Mouse (Mus musculus) MEL (cell line): ENCODE data around the gene Gm49369. TPM values are rescaled to one million over a fixed set of nuclear protein-coding genes. Genes with fewer than 3 reads are reported as not detected.
A peak's percentile ranks its signal among the peaks of the same experiment; 100 is the strongest.

Experiments
- DNase-seq: peaks from one replicate; pipeline ENCODE4 v3.0.0; 2011; ENCODE audit warnings: low read depth, low spot score
- H3K27ac ChIP-seq: 2 replicates; pipeline ENCODE4 v1.5.1; 2012; ENCODE audit warnings: low read depth, mild to moderate bottlenecking, control low read depth, low read length, moderate library complexity; ENCODE audit not compliant: control insufficient read depth
- H3K27me3 ChIP-seq, 2 experiments: fragments of 150-350 bp in 1 of 2; sonication (generic) in 1 of 2; 2 replicates each; pipeline ENCODE4 v1.6.1; 2012; ENCODE audit warnings: low read length in 2 of 2, mild to moderate bottlenecking in 2 of 2, improper control_type of control experiment in 1 of 2, moderate library complexity in 1 of 2; ENCODE audit not compliant: insufficient read depth in 2 of 2, control insufficient read depth in 1 of 2
- H3K36me3 ChIP-seq, 2 experiments: 2 replicates each; pipeline ENCODE4 v1.6.1; 2012 to 2014; ENCODE audit warnings: low read length in 2 of 2, improper control_type of control experiment in 1 of 2, inconsistent platforms in 1 of 2, mild to moderate bottlenecking in 1 of 2; ENCODE audit not compliant: insufficient read depth in 2 of 2, control insufficient read depth in 1 of 2
- H3K4me1 ChIP-seq, 2 experiments: fragments of 150-350 bp in 1 of 2; sonication (generic) in 1 of 2; 2 replicates each; pipeline ENCODE4 v1.6.1; 2012; ENCODE audit warnings: low read length in 2 of 2, improper control_type of control experiment in 1 of 2, mild to moderate bottlenecking in 1 of 2; ENCODE audit not compliant: insufficient read depth in 2 of 2, control insufficient read depth in 1 of 2
- H3K4me3 ChIP-seq, 2 experiments: fragments of 150-350 bp in 1 of 2; sonication (generic) in 1 of 2; 2 replicates each; pipeline ENCODE4 v1.5.1; 2012; ENCODE audit warnings: low read depth in 2 of 2, low read length in 2 of 2, mild to moderate bottlenecking in 2 of 2, moderate library complexity in 2 of 2, control low read depth in 1 of 2, improper control_type of control experiment in 1 of 2; ENCODE audit not compliant: control insufficient read depth in 1 of 2, insufficient read depth in 1 of 2
- H3K79me2 ChIP-seq: 2 replicates; pipeline ENCODE4 v1.6.1; 2012; ENCODE audit warnings: mild to moderate bottlenecking, low read length, moderate library complexity; ENCODE audit not compliant: control insufficient read depth, poor library complexity, insufficient read depth
- H3K9ac ChIP-seq: 2 replicates; pipeline ENCODE4 v1.6.1; 2012; ENCODE audit warnings: low read depth, mild to moderate bottlenecking, control low read depth, low read length, moderate library complexity; ENCODE audit not compliant: control insufficient read depth, poor library complexity, severe bottlenecking
- H3K9me3 ChIP-seq: fragments of 150-350 bp; sonication (generic); replicated peaks from 2 replicates; pipeline ENCODE4 v1.6.1; 2012; ENCODE audit warnings: mild to moderate bottlenecking, low read length, improper control_type of control experiment, moderate library complexity; ENCODE audit not compliant: insufficient read depth
- CTCF ChIP-seq, 3 experiments: IDR thresholded peaks in 2 of 3; conservative IDR thresholded peaks in 1 of 3; 2 replicates each; pipeline ENCODE4 v1.5.1; 2011 to 2012; ENCODE audit warnings: low read length in 3 of 3, low read depth in 2 of 3, mild to moderate bottlenecking in 2 of 3, improper control_type of control experiment in 1 of 3, inconsistent platforms in 1 of 3, mixed read lengths in 1 of 3, moderate library complexity in 1 of 3; ENCODE audit not compliant: control insufficient read depth in 1 of 3, insufficient read depth in 1 of 3, poor library complexity in 1 of 3, severe bottlenecking in 1 of 3
- ELF1 ChIP-seq: IDR thresholded peaks from 2 replicates; pipeline ENCODE4 v1.6.1; 2014; ENCODE audit warnings: low read depth, mild to moderate bottlenecking, inconsistent platforms, low read length, improper control_type of control experiment, moderate library complexity
- ETS1 ChIP-seq: IDR thresholded peaks from 2 replicates; pipeline ENCODE4 v1.6.1; 2012; ENCODE audit warnings: low read depth, mild to moderate bottlenecking, inconsistent platforms, low read length, improper control_type of control experiment, moderate library complexity
- GABPA ChIP-seq: IDR thresholded peaks from 2 replicates; pipeline ENCODE4 v1.6.1; 2012; ENCODE audit warnings: low read depth, mild to moderate bottlenecking, inconsistent platforms, low read length, improper control_type of control experiment, moderate library complexity
- GATA1 ChIP-seq: IDR thresholded peaks from 2 replicates; pipeline ENCODE4 v1.6.1; 2011; ENCODE audit warnings: low read depth, low read length, improper control_type of control experiment
- KAT2A ChIP-seq: conservative IDR thresholded peaks from 2 replicates; pipeline ENCODE4 v1.6.1; 2012; ENCODE audit warnings: low read depth, low read length, improper control_type of control experiment, inconsistent platforms
- MAFK ChIP-seq: IDR thresholded peaks from 2 replicates; pipeline ENCODE4 v1.6.1; 2011; ENCODE audit warnings: low read depth, mild to moderate bottlenecking, low read length, improper control_type of control experiment, borderline replicate concordance
- MAZ ChIP-seq: IDR thresholded peaks from 2 replicates; pipeline ENCODE4 v1.6.1; 2012; ENCODE audit warnings: low read depth, mild to moderate bottlenecking, inconsistent platforms, low read length, improper control_type of control experiment
- MEF2A ChIP-seq: IDR thresholded peaks from 2 replicates; pipeline ENCODE4 v1.6.1; 2014; ENCODE audit warnings: low read depth, mild to moderate bottlenecking, inconsistent platforms, low read length, improper control_type of control experiment; ENCODE audit not compliant: poor library complexity, insufficient replicate concordance, severe bottlenecking; ENCODE audit errors: extremely low read depth
- MYB ChIP-seq: IDR thresholded peaks from 2 replicates; pipeline ENCODE4 v1.6.1; 2011; ENCODE audit warnings: mild to moderate bottlenecking, low read depth, low read length, improper control_type of control experiment
- MYC ChIP-seq: IDR thresholded peaks from 2 replicates; pipeline ENCODE4 v1.6.1; 2011; ENCODE audit warnings: low read depth, mild to moderate bottlenecking, low read length, improper control_type of control experiment, moderate library complexity
- NELFE ChIP-seq: IDR thresholded peaks from 2 replicates; pipeline ENCODE4 v1.6.1; 2011; ENCODE audit warnings: low read depth, low read length, improper control_type of control experiment
- NRF1 ChIP-seq: IDR thresholded peaks from 2 replicates; pipeline ENCODE4 v1.6.1; 2014; ENCODE audit warnings: low read depth, mild to moderate bottlenecking, inconsistent platforms, low read length, improper control_type of control experiment, moderate library complexity; ENCODE audit not compliant: poor library complexity, insufficient read depth, severe bottlenecking
- POLR2AphosphoS5 ChIP-seq: IDR thresholded peaks from 2 replicates; pipeline ENCODE4 v1.6.1; 2012; ENCODE audit warnings: low read depth, borderline replicate concordance, mild to moderate bottlenecking, inconsistent platforms, low read length, moderate library complexity, mixed read lengths
- UBTF ChIP-seq: IDR thresholded peaks from 2 replicates; pipeline ENCODE4 v1.6.1; 2012; ENCODE audit warnings: low read depth, mild to moderate bottlenecking, inconsistent platforms, low read length, improper control_type of control experiment, moderate library complexity, borderline replicate concordance; ENCODE audit not compliant: insufficient read depth
- ZC3H11A ChIP-seq: IDR thresholded peaks from 2 replicates; pipeline ENCODE4 v1.6.1; 2012; ENCODE audit warnings: low read depth, mild to moderate bottlenecking, inconsistent platforms, low read length, improper control_type of control experiment
- ZNF384 ChIP-seq: IDR thresholded peaks from 2 replicates; pipeline ENCODE4 v1.6.1; 2012; ENCODE audit warnings: low read depth, mild to moderate bottlenecking, inconsistent platforms, low read length, improper control_type of control experiment
- polyA plus RNA-seq, 2 experiments: library from polyadenylated mRNA; stranded (reverse) in 1 of 2; unstranded in 1 of 2; fragments of >175 nt in 1 of 2; fragments of >200 nt in 1 of 2; gene quantifications; 2 replicates each; pipeline versions ENCODE4 v1.2.1 to v1.2.4; 2012; ENCODE audit warnings: low replicate concordance in 2 of 2, low read depth in 1 of 2; ENCODE audit not compliant: insufficient read length in 2 of 2, insufficient read depth in 1 of 2, missing spikeins in 1 of 2
- total RNA-seq: library from RNA; depleted of rRNA; stranded (reverse); fragments of 300-350 nt; gene quantifications from 2 replicates; pipeline ENCODE4 v1.2.3, GENCODE M21; 2012

Gm49369 gene
- total and polyA plus RNA-seq, 3 experiments = 3.2 to 15.2 TPM; not detected in 1

- TF ChIP-seq NRF1 (no peak), GABPA (no peak), ETS1 (peak; percentile 85), POLR2AphosphoS5 (no peak)
Observed at GRCm38 (mm10) chr7:142351569-142351968, 30.9 kb downstream of the Gm49369 start (continued).

- no peak for TF ChIP-seq UBTF
- no peak for TF ChIP-seq MAFK
- no peak for TF ChIP-seq ZC3H11A
- no peak for TF ChIP-seq KAT2A
- no peak for TF ChIP-seq ZNF384
- no peak for TF ChIP-seq MYB
- no peak for TF ChIP-seq MYC
- no peak for TF ChIP-seq MEF2A
- TF ChIP-seq MAZ = no peak
- TF ChIP-seq ELF1 = no peak
- no peak for TF ChIP-seq NELFE
- no peak for TF ChIP-seq GATA1
- H3K4me3 ChIP-seq = no peak overlapping the region
- DNase-seq = no peak
- H3K27me3 ChIP-seq = no peaks in the 10 kb centered on the region
- H3K27ac ChIP-seq = no peak overlapping the region
- H3K79me2 ChIP-seq = no peaks in the 10 kb centered on the region
- no peak overlapping the region for H3K9ac ChIP-seq
- H3K36me3 ChIP-seq = peaks cover 0 to 30% of the 10 kb centered on the region in 2 experiments; a peak in 2 of 4 replicates
- peaks cover 23 to 27% of the 10 kb centered on the region in 2 experiments for H3K4me1 ChIP-seq
- no peaks in the 10 kb centered on the region for H3K9me3 ChIP-seq
Observed at GRCm38 (mm10) chr7:142349308-142349961, 33.0 kb downstream of the Gm49369 start.

DNA sequence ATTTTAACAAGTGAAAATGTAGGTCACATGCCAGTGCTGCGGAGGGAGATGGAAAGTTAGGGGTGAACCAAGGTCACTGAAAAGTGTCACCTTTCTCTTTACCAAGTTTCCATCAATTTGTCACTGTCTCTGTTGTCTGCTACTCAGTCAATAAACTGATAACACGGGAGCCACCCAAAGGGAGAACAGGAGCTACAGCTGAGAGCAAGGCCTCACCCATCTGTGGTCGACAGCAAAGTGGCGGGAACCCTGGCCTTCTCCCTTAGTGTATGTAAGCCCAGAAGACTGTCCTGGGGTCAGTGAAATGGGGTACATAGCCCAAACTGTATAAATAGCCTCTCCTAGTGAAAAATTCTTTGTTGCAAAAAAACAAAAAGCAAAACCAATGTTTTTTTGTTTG is 34.9 kb downstream of the Gm49369 start:
- no peak overlapping the region for H3K27ac ChIP-seq
- no peak for TF ChIP-seq CTCF (IDR thresholded peaks at IDR 0.05 in 2 of 3, conservative IDR thresholded peaks at IDR 0.05 in 1 of 3; ENCODE audit: control insufficient read depth in 1 of 3, insufficient read depth in 1 of 3, low read depth in 2 of 3, low read length in 3 of 3, poor library complexity in 1 of 3, severe bottlenecking in 1 of 3)
- TF ChIP-seq ETS1 = peak; percentile 55
- TF ChIP-seq, all 39 proteins: peak for 1
- no peak overlapping the region for H3K4me3 ChIP-seq
- H3K9ac ChIP-seq = no peak overlapping the region
- H3K4me1 ChIP-seq = peaks cover 14 to 16% of the 10 kb centered on the region in 2 experiments
- no peaks in the 10 kb centered on the region for H3K9me3 ChIP-seq
- peaks cover 0 to 16% of the 10 kb centered on the region in 2 experiments; a peak in 2 of 4 replicates for H3K36me3 ChIP-seq
- H3K79me2 ChIP-seq = no peaks in the 10 kb centered on the region
- DNase-seq = no peak
- H3K27me3 ChIP-seq = no peaks in the 10 kb centered on the region
